ENCODE assay signal across 9 mouse cellular contexts in the genomic region with DNA sequence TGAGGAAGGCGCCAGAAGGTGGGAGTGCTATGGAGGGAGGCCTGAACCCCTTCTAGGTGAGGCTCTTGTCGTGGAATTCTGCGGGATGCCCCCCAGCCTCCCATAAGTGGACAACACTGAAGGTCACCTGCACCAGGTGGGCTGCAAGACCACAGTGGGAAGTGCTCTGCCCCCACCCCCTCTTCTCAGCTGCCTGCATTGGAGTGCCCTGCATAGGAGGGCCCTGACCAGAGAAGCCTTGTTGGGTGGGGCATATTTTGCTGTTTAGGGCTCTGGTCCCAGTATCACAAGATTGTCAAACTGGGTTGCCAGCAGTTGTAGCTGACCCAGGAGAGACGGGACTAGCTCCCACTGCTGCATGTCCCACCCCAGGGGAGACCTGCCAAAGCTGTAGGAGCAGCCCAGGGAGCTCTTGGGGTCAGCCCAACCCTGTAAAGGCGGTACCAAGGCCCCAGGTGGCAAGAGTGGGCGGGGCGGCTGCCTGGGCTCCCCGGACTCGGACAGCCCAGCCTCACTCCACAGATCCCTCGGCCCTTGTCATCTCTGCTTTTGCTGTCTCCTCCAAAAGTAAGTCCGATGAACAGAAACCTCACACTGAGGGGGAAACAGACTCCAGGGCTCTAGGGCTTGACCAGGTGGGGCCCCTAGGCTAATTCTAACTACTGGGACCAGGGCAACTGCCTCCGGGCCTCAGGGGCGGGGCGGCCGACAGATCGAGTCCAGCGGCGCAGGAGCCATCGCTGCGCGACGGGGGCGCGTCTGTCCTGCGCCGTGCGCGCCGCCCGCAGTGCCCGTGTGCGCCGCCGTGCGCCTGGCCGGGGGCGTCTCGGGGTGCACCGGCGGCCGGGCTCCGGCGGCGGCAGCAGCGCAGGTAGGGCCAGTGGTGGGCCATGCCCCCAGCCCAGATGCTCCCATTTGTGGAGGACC. TPM values are rescaled to one million over a fixed set of nuclear protein-coding genes. Genes with fewer than 3 reads are reported as not detected.
DNase-seq lines count a peak whose midpoint lies in the region; ATAC-seq and TF ChIP-seq lines count a peak whose summit lies in the region.
"Had no signal": no experiment of that assay in that cellular context is flagged by ENCODE, and none has a peak within 500 bp of the region (broad histone marks: within the 10 kb centered on the region; RNA-seq: fewer than 3 reads in every experiment).

A gene (plus strand): TSS at position 461 of the 927 bp plus-strand sequence.

- no peaks in the 10 kb centered on the region for H3K9me3 ChIP-seq in ES-E14 (ENCODE audit: control insufficient read depth, insufficient read depth, low read depth, low read length)
- no peaks in the 10 kb centered on the region for H3K9me3 ChIP-seq in forebrain, embryonic 15.5 days
- H3K9me3 ChIP-seq in midbrain, embryonic 11.5 days (ENCODE audit: control insufficient read depth, low read length): no peaks in the 10 kb centered on the region

- intact Hi-C loops in gastrocnemius, adult 2 months (cut with DNase I): no loop called here

- peaks cover 8 to 19% of the 10 kb centered on the region in 2 experiments for H3K4me1 ChIP-seq in ES-E14 (ENCODE audit: control insufficient read depth in 2 of 2, insufficient read depth in 2 of 2, low read length in 2 of 2, poor library complexity in 1 of 2)
- H3K4me1 ChIP-seq in forebrain, embryonic 15.5 days: peaks cover 11% of the 10 kb centered on the region
- H3K4me1 ChIP-seq in midbrain, embryonic 11.5 days (ENCODE audit: control insufficient read depth, insufficient read depth, low read length): peaks cover 7% of the 10 kb centered on the region; the same call in 1 of the 2 replicates

- WGBS in forebrain, embryonic 15.5 days: 1% methylated on average over 44 of the region's 45 CpGs
- 1% methylated on average over 42 of the region's 45 CpGs for WGBS in midbrain, embryonic 11.5 days

- ATAC-seq in forebrain, embryonic 15.5 days (replicated peaks): no peak
- peak; percentile 42; the same call in 1 of the 2 replicates for ATAC-seq in midbrain, embryonic 11.5 days (ENCODE audit: low FRiP score)
- ATAC-seq in megakaryocyte-erythroid progenitor cell, adult 5-6 weeks (replicated peaks; ENCODE audit: low FRiP score, low TSS enrichment, poor library complexity, severe bottlenecking): no peak

- in situ Hi-C loops in ES-E14 (cut with MboI; ENCODE audit: low sequenced_read_pairs in 2 of 2, unreplicated experiment in 2 of 2): no loop called here

- peak within 1 kb of the TSS; percentile 21 for H3K9ac ChIP-seq in ES-E14 (ENCODE audit: insufficient read depth, low read depth, low read length, poor library complexity, severe bottlenecking)
- H3K9ac ChIP-seq in forebrain, embryonic 15.5 days (replicated peaks): peak within 1 kb of the TSS; percentile 33
- peak within 1 kb of the TSS; percentile 38 for H3K9ac ChIP-seq in midbrain, embryonic 11.5 days (ENCODE audit: low read length)

- peaks cover 35% of the 10 kb centered on the region for H3K27me3 ChIP-seq in forebrain, embryonic 15.5 days
- H3K27me3 ChIP-seq in midbrain, embryonic 11.5 days (ENCODE audit: control insufficient read depth, insufficient read depth, low read length): peaks cover 15% of the 10 kb centered on the region

- no peak within 1 kb of the TSS for H3K27ac ChIP-seq in gastrocnemius, adult 2 months
- H3K27ac ChIP-seq in ES-E14 (ENCODE audit: insufficient read depth, low read depth, low read length, poor library complexity, severe bottlenecking): no peak within 1 kb of the TSS
- no peak within 1 kb of the TSS for H3K27ac ChIP-seq in forebrain, embryonic 15.5 days (replicated peaks)
- no peak within 1 kb of the TSS for H3K27ac ChIP-seq in midbrain, embryonic 11.5 days (ENCODE audit: low read depth, low read length)

- TF ChIP-seq CTCF in gastrocnemius, adult 2 months (IDR thresholded peaks at IDR 0.05): no peak

- peak; percentile 17 for DNase-seq in gastrocnemius, adult 2 months
- no peak for DNase-seq in gastrocnemius, postnatal 4 days (ENCODE audit: low spot score in 2 of 2)
- DNase-seq in ES-E14 (ENCODE audit: low read depth, low spot score): no peak
- peak; percentile 29 to 62 for DNase-seq in kidney, postnatal 36 days
- peak; percentile 89 for DNase-seq in midbrain, embryonic 11.5 days (ENCODE audit: low spot score, missing footprints)
- DNase-seq in cerebellum, adult 8-10 months: no peak

- H3K4me2 ChIP-seq in forebrain, embryonic 15.5 days (replicated peaks): peak within 1 kb of the TSS; percentile 54
- peak within 1 kb of the TSS; percentile 59 for H3K4me2 ChIP-seq in midbrain, embryonic 11.5 days

- H3K4me3 ChIP-seq in gastrocnemius, adult 2 months: peak within 1 kb of the TSS; percentile 63
- H3K4me3 ChIP-seq in ES-E14 (ENCODE audit: insufficient read depth in 1 of 2, low read depth in 1 of 2, low read length in 2 of 2, poor library complexity in 1 of 2, severe bottlenecking in 1 of 2): peak within 1 kb of the TSS; percentile 38 to 64
- H3K4me3 ChIP-seq in forebrain, embryonic 15.5 days: peak within 1 kb of the TSS; percentile 37
- H3K4me3 ChIP-seq in midbrain, embryonic 11.5 days (ENCODE audit: low read depth, low read length): peak within 1 kb of the TSS; percentile 27

- peaks cover 34% of the 10 kb centered on the region for H3K36me3 ChIP-seq in ES-E14 (ENCODE audit: control insufficient read depth, insufficient read depth, low read length, poor library complexity, severe bottlenecking)
- no peaks in the 10 kb centered on the region for H3K36me3 ChIP-seq in forebrain, embryonic 15.5 days
- H3K36me3 ChIP-seq in midbrain, embryonic 11.5 days (ENCODE audit: control insufficient read depth, insufficient read depth, low read length): no peaks in the 10 kb centered on the region

TF ChIP-seq in ES-E14, 5 proteins besides CTCF, POLR2A, EP300 and RAD21:
- TF ChIP-seq ZNF384 (IDR thresholded peaks at IDR 0.05; ENCODE audit: low read depth, low read length): no peak

RNA-seq across cellular contexts. Expression of the gene that starts here (rescaled TPM):
- total RNA-seq in gastrocnemius, adult 2 months (2021): not detected
- total RNA-seq in gastrocnemius, postnatal 4 days (2021): not detected
- 9.9 and 14.5 TPM in 2 replicates for total RNA-seq in ES-E14 (2012; rRNA removed)
- 1.6 and 1.7 TPM in 2 replicates for polyA plus RNA-seq in forebrain, embryonic 15.5 days (2015; fragmentation: Nextera tagmentation; extraction: Ambion mirVana)
- polyA plus RNA-seq in midbrain, embryonic 11.5 days (2014; fragmentation: Nextera tagmentation; extraction: Ambion mirVana): 0.77 and 1.3 TPM in 2 replicates
- total RNA-seq in megakaryocyte-erythroid progenitor cell, adult 5-6 weeks (2014; fragmentation: Nextera tagmentation): not detected in 2 replicates
- total RNA-seq in megakaryocyte-erythroid progenitor cell, adult 5-6 weeks (2017): not detected in 2 replicates
- polyA plus RNA-seq: gonadal fat pad, adult 2 months had no signal

Comparison
In these comparisons a context has a peak if more than half of its experiments do, and no peak if none do; other contexts are left out.
1. Peak in DNase-seq and H3K4me3 ChIP-seq in gastrocnemius, adult 2 months; RNA of the gene not detected or under 1 TPM.
2. DNase-seq: peak in kidney, postnatal 36 days (2 of 2) and midbrain, embryonic 11.5 days (single experiment); none in gastrocnemius, postnatal 4 days (0 of 2), ES-E14 (single experiment) and cerebellum, adult 8-10 months (single experiment).
3. Peak in every context shown above with its lines, with median percentiles within 50 percentile points of each other: H3K4me3 ChIP-seq and H3K9ac ChIP-seq.